Mouse (Mus musculus) ES-E14 (cell line): ENCODE data around the gene S1pr4.

Source experiments
- CHD2 ChIP-seq: IDR thresholded peaks from 2 replicates; pipeline ENCODE4 v1.6.1; 2014; ENCODE audit warnings: mild to moderate bottlenecking, low read depth, low read length, inconsistent platforms
- ZC3H11A ChIP-seq: IDR thresholded peaks from 2 replicates; pipeline ENCODE4 v1.6.1; 2012; ENCODE audit warnings: low read depth, mild to moderate bottlenecking, inconsistent platforms, low read length, borderline replicate concordance

DNA sequence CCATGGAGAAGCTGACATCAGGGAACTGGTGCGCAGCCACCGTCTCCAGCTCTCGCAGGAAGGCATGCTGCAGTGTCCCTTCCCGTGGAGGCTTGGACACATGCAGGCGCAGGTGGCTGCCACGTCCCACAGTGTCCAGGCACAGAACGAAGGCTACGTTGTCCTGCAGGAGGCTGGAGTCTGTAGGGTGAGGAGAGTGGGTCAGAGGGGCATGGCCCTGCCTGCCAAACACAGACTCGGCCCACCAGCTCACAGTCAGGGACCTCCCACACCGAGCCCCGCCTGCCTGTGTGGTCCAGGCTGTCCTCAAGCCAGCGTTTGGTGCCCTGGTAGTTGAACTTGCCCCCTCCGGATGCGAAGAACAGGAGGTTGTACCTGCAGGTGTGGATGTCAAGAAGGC lies 10.0 kb downstream of the S1pr4 start:
- TF ChIP-seq ZC3H11A = no peak
- no peak for TF ChIP-seq CHD2
